Mouse (Mus musculus): Measurements from ENCODE around the gene Gbf1. TPM values are rescaled to one million over a fixed set of nuclear protein-coding genes. Genes with fewer than 3 reads are reported as not detected.

Gbf1 gene
- polyA plus RNA-seq, 1 experiment from 2014 or later = 28.0 TPM

GRCm38 (mm10) chr19:46284686-46285085, 132.4 kb downstream of the Gbf1 start:
- Histone ChIP-seq H3K9me3 (ENCODE audit: control insufficient read depth) (no peaks in the 10 kb centered on the region), H3K9ac (ENCODE audit: low read depth, low read length) (no peak overlapping the region), H3K4me1 (replicated peaks; ENCODE audit: control insufficient read depth, insufficient read depth, low read length) (no peaks in the 10 kb centered on the region), H3K27me3 (replicated peaks; ENCODE audit: control insufficient read depth, insufficient read depth, low read length) (no peaks in the 10 kb centered on the region), H3K27ac (ENCODE audit: low read depth, low read length) (no peak overlapping the region; the same call in 1 of the 2 replicates), H3K4me3 (ENCODE audit: low read depth, low read length) (no peak overlapping the region), H3K36me3 (ENCODE audit: control insufficient read depth, insufficient read depth) (peaks cover 73% of the 10 kb centered on the region), H3K4me2 (replicated peaks; ENCODE audit: low read depth) (no peak overlapping the region)
- WGBS = 89% methylated on average over 4 of the region's 4 CpGs
- ATAC-seq = no peak
- no peak for TF ChIP-seq CTCF (IDR thresholded peaks at IDR 0.05; ENCODE audit: low read depth)

- ATAC-seq = no peak
- Histone ChIP-seq H3K9me3 (ENCODE audit: control insufficient read depth) (no peaks in the 10 kb centered on the region), H3K9ac (ENCODE audit: low read depth, low read length) (no peak overlapping the region), H3K36me3 (ENCODE audit: control insufficient read depth, insufficient read depth) (peaks cover 63% of the 10 kb centered on the region), H3K27ac (ENCODE audit: low read depth, low read length) (no peak overlapping the region), H3K4me1 (replicated peaks; ENCODE audit: control insufficient read depth, insufficient read depth, low read length) (no peaks in the 10 kb centered on the region), H3K27me3 (replicated peaks; ENCODE audit: control insufficient read depth, insufficient read depth, low read length) (no peaks in the 10 kb centered on the region), H3K4me3 (ENCODE audit: low read depth, low read length) (no peak overlapping the region), H3K4me2 (replicated peaks; ENCODE audit: low read depth) (no peak overlapping the region)
- 88% methylated on average over 7 of the region's 7 CpGs for WGBS
- no peak for TF ChIP-seq CTCF (IDR thresholded peaks at IDR 0.05; ENCODE audit: low read depth)
Observed at GRCm38 (mm10) chr19:46285631-46286030, 133.3 kb downstream of the Gbf1 start.

- H3K4me1 ChIP-seq (replicated peaks; ENCODE audit: control insufficient read depth, insufficient read depth, low read length) = no peaks in the 10 kb centered on the region
- H3K4me3 ChIP-seq (ENCODE audit: low read depth, low read length) = no peak overlapping the region
- no peaks in the 10 kb centered on the region for H3K27me3 ChIP-seq (replicated peaks; ENCODE audit: control insufficient read depth, insufficient read depth, low read length)
- WGBS = 83% methylated on average over 6 of the region's 6 CpGs
- H3K27ac ChIP-seq (ENCODE audit: low read depth, low read length) = no peak overlapping the region
- no peaks in the 10 kb centered on the region for H3K9me3 ChIP-seq (ENCODE audit: control insufficient read depth)
- TF ChIP-seq CTCF (IDR thresholded peaks at IDR 0.05; ENCODE audit: low read depth) = no peak
- ATAC-seq = no peak
- peaks cover 59% of the 10 kb centered on the region for H3K36me3 ChIP-seq (ENCODE audit: control insufficient read depth, insufficient read depth)
- H3K9ac ChIP-seq (ENCODE audit: low read depth, low read length) = no peak overlapping the region
- H3K4me2 ChIP-seq (replicated peaks; ENCODE audit: low read depth) = no peak overlapping the region
Observed at GRCm38 (mm10) chr19:46286047-46286446, 133.7 kb downstream of the Gbf1 start.

GRCm38 (mm10) chr19:46286926-46287325, 134.6 kb downstream of the Gbf1 start:
- H3K36me3 ChIP-seq (ENCODE audit: control insufficient read depth, insufficient read depth) = peaks cover 52% of the 10 kb centered on the region
- 90% methylated on average over 3 of the region's 3 CpGs for WGBS
- no peak overlapping the region for H3K9ac ChIP-seq (ENCODE audit: low read depth, low read length)
- H3K27ac ChIP-seq (ENCODE audit: low read depth, low read length) = no peak overlapping the region
- no peaks in the 10 kb centered on the region for H3K9me3 ChIP-seq (ENCODE audit: control insufficient read depth)
- H3K4me3 ChIP-seq (ENCODE audit: low read depth, low read length) = no peak overlapping the region
- no peak for TF ChIP-seq CTCF (IDR thresholded peaks at IDR 0.05; ENCODE audit: low read depth)
- no peak overlapping the region for H3K4me2 ChIP-seq (replicated peaks; ENCODE audit: low read depth)
- H3K27me3 ChIP-seq (replicated peaks; ENCODE audit: control insufficient read depth, insufficient read depth, low read length) = no peaks in the 10 kb centered on the region
- no peak for ATAC-seq
- H3K4me1 ChIP-seq (replicated peaks; ENCODE audit: control insufficient read depth, insufficient read depth, low read length) = no peaks in the 10 kb centered on the region

GRCm38 (mm10) chr19:46287566-46287965, 135.3 kb downstream of the Gbf1 start:
- no peak overlapping the region for H3K9ac ChIP-seq (ENCODE audit: low read depth, low read length)
- no peaks in the 10 kb centered on the region for H3K4me1 ChIP-seq (replicated peaks; ENCODE audit: control insufficient read depth, insufficient read depth, low read length)
- 83% methylated on average over 3 of the region's 3 CpGs for WGBS
- no peak overlapping the region for H3K4me2 ChIP-seq (replicated peaks; ENCODE audit: low read depth)
- no peak overlapping the region for H3K27ac ChIP-seq (ENCODE audit: low read depth, low read length)
- no peak for TF ChIP-seq CTCF (IDR thresholded peaks at IDR 0.05; ENCODE audit: low read depth)
- no peak for ATAC-seq
- H3K27me3 ChIP-seq (replicated peaks; ENCODE audit: control insufficient read depth, insufficient read depth, low read length) = no peaks in the 10 kb centered on the region
- H3K36me3 ChIP-seq (ENCODE audit: control insufficient read depth, insufficient read depth) = peaks cover 45% of the 10 kb centered on the region
- H3K4me3 ChIP-seq (ENCODE audit: low read depth, low read length) = no peak overlapping the region
- no peaks in the 10 kb centered on the region for H3K9me3 ChIP-seq (ENCODE audit: control insufficient read depth)

GRCm38 (mm10) chr19:46290535-46291105, 138.3 kb downstream of the Gbf1 start:
- TF ChIP-seq CTCF (IDR thresholded peaks at IDR 0.05; ENCODE audit: low read depth) = no peak
- Histone ChIP-seq H3K27ac (ENCODE audit: low read depth, low read length) (no peak overlapping the region), H3K4me3 (ENCODE audit: low read depth, low read length) (no peak overlapping the region), H3K36me3 (ENCODE audit: control insufficient read depth, insufficient read depth) (peaks cover 15% of the 10 kb centered on the region), H3K4me2 (replicated peaks; ENCODE audit: low read depth) (no peak overlapping the region), H3K4me1 (replicated peaks; ENCODE audit: control insufficient read depth, insufficient read depth, low read length) (no peaks in the 10 kb centered on the region), H3K9me3 (ENCODE audit: control insufficient read depth) (no peaks in the 10 kb centered on the region), H3K9ac (ENCODE audit: low read depth, low read length) (no peak overlapping the region), H3K27me3 (replicated peaks; ENCODE audit: control insufficient read depth, insufficient read depth, low read length) (no peaks in the 10 kb centered on the region)
- 59% methylated on average over 12 of the region's 12 CpGs for WGBS
- no peak for ATAC-seq

GRCm38 (mm10) chr19:46296938-46297337, 144.6 kb downstream of the Gbf1 start:
- Histone ChIP-seq H3K4me1 (replicated peaks; ENCODE audit: control insufficient read depth, insufficient read depth, low read length) (no peaks in the 10 kb centered on the region), H3K4me3 (ENCODE audit: low read depth, low read length) (no peak overlapping the region), H3K9ac (ENCODE audit: low read depth, low read length) (no peak overlapping the region), H3K27me3 (replicated peaks; ENCODE audit: control insufficient read depth, insufficient read depth, low read length) (no peaks in the 10 kb centered on the region), H3K9me3 (ENCODE audit: control insufficient read depth) (no peaks in the 10 kb centered on the region), H3K4me2 (replicated peaks; ENCODE audit: low read depth) (no peak overlapping the region), H3K36me3 (ENCODE audit: control insufficient read depth, insufficient read depth) (no peaks in the 10 kb centered on the region), H3K27ac (ENCODE audit: low read depth, low read length) (no peak overlapping the region; the same call in 1 of the 2 replicates)
- WGBS = 45% methylated on average over 4 of the region's 4 CpGs
- ATAC-seq = peak; percentile 60
- no peak for TF ChIP-seq CTCF (IDR thresholded peaks at IDR 0.05; ENCODE audit: low read depth)
